Mouse (Mus musculus) bone marrow macrophage, adult 2 months (primary cell): ENCODE data around the gene Edn2. TPM values are rescaled to one million over a fixed set of nuclear protein-coding genes. Genes with fewer than 3 reads are reported as not detected.

ENCODE experiments used
- H3K27ac ChIP-seq: 2 replicates; pipeline ENCODE4 v1.5.1; 2012; ENCODE audit warnings: low read depth, low read length; ENCODE audit not compliant: insufficient read depth
- H3K4me1 ChIP-seq: 2 replicates; pipeline ENCODE4 v1.6.1; 2012; ENCODE audit warnings: low read length; ENCODE audit not compliant: control insufficient read depth, insufficient read depth
- H3K4me3 ChIP-seq: 2 replicates; pipeline ENCODE4 v1.5.1; 2012; ENCODE audit warnings: mild to moderate bottlenecking, low read length, moderate library complexity; ENCODE audit not compliant: insufficient read depth
- CTCF ChIP-seq: IDR thresholded peaks from 2 replicates; pipeline ENCODE4 v1.5.1; 2012; ENCODE audit warnings: low read depth, mild to moderate bottlenecking, low read length, moderate library complexity
- POLR2A ChIP-seq: IDR thresholded peaks from 2 replicates; pipeline ENCODE4 v1.6.1; 2012; ENCODE audit warnings: mild to moderate bottlenecking, low read depth, low read length, borderline replicate concordance
- polyA plus RNA-seq: library from polyadenylated mRNA; stranded (reverse); fragments of >200 nt; gene quantifications from 2 replicates; pipeline ENCODE4 v1.2.4, GENCODE M21; 2012; ENCODE audit not compliant: missing spikeins, insufficient read depth, insufficient read length

Edn2 gene
- polyA plus RNA-seq, 1 experiment = not detected

GRCm38 (mm10) chr4:120194965-120195364, 34.0 kb downstream of the Edn2 start:
- no peaks in the 10 kb centered on the region for H3K4me1 ChIP-seq

GRCm38 (mm10) chr4:120199184-120199885, 38.3 kb downstream of the Edn2 start:
- Histone ChIP-seq H3K4me3 (no peak overlapping the region), H3K27ac (no peak overlapping the region), H3K4me1 (no peaks in the 10 kb centered on the region)
- TF ChIP-seq POLR2A (no peak), CTCF (no peak)

More at GRCm38 (mm10) chr4:120194965-120195364, 34.0 kb downstream of the Edn2 start:
- TF ChIP-seq POLR2A (no peak), CTCF (no peak)
- H3K4me3 ChIP-seq = no peak overlapping the region
- H3K27ac ChIP-seq = no peak overlapping the region

- Histone ChIP-seq H3K27ac (no peak overlapping the region), H3K4me1 (no peaks in the 10 kb centered on the region), H3K4me3 (no peak overlapping the region)
- TF ChIP-seq CTCF = no peak
- no peak for TF ChIP-seq POLR2A
Observed at GRCm38 (mm10) chr4:120200551-120201266, 39.7 kb downstream of the Edn2 start.

- no peak for TF ChIP-seq POLR2A
- TF ChIP-seq CTCF = no peak
- Histone ChIP-seq H3K4me1 (no peaks in the 10 kb centered on the region), H3K27ac (no peak overlapping the region), H3K4me3 (no peak overlapping the region)
Observed at GRCm38 (mm10) chr4:120204357-120204942, 43.4 kb downstream of the Edn2 start.

- no peaks in the 10 kb centered on the region for H3K4me1 ChIP-seq
- no peak for TF ChIP-seq POLR2A
- H3K27ac ChIP-seq = no peak overlapping the region
- no peak overlapping the region for H3K4me3 ChIP-seq
Observed at GRCm38 (mm10) chr4:120206471-120206891, 45.5 kb downstream of the Edn2 start.

GRCm38 (mm10) chr4:120212080-120212479, 51.1 kb downstream of the Edn2 start:
- no peak for TF ChIP-seq POLR2A
- TF ChIP-seq CTCF = no peak
- Histone ChIP-seq H3K4me3 (no peak overlapping the region), H3K4me1 (no peaks in the 10 kb centered on the region), H3K27ac (no peak overlapping the region)

- Histone ChIP-seq H3K4me1 (no peaks in the 10 kb centered on the region), H3K27ac (no peak overlapping the region), H3K4me3 (no peak overlapping the region)
- TF ChIP-seq CTCF (no peak), POLR2A (no peak)
Observed at GRCm38 (mm10) chr4:120212812-120213211, 51.8 kb downstream of the Edn2 start.

- Histone ChIP-seq H3K4me3 (no peak overlapping the region), H3K4me1 (no peaks in the 10 kb centered on the region)
- TF ChIP-seq POLR2A = no peak
- 0 out of 2 replicates have a peak, but pooled peaks have one; percentile 30 for TF ChIP-seq CTCF
Observed at GRCm38 (mm10) chr4:120215915-120216591, 55.0 kb downstream of the Edn2 start.

GRCm38 (mm10) chr4:120216883-120217282, 55.9 kb downstream of the Edn2 start:
- Histone ChIP-seq H3K27ac (no peak overlapping the region), H3K4me3 (no peak overlapping the region), H3K4me1 (no peaks in the 10 kb centered on the region)
- TF ChIP-seq POLR2A (no peak), CTCF (no peak)

More at GRCm38 (mm10) chr4:120215915-120216591, 55.0 kb downstream of the Edn2 start:
- H3K27ac ChIP-seq = no peak overlapping the region

Other genes with a start within 250 kb of the Edn2 start
- not detected in 2 replicates for gene AL607142.1, start 96.2 kb upstream of the Edn2 start, polyA plus RNA-seq
- gene Foxo6, start 126.1 kb downstream of the Edn2 start, polyA plus RNA-seq = not detected in 2 replicates
- gene Scmh1, start 244.1 kb downstream of the Edn2 start, polyA plus RNA-seq = 26.7 and 34.2 TPM in 2 replicates